Mouse (Mus musculus): Measurements from ENCODE around the gene C3. TPM values are rescaled to one million over a fixed set of nuclear protein-coding genes. Genes with fewer than 3 reads are reported as not detected.

C3 gene
- total RNA-seq, 1 experiment = 0.22 TPM

- peaks cover 15% of the 10 kb centered on the region for H3K36me3 ChIP-seq (ENCODE audit: control insufficient read depth, insufficient read depth, low read length, poor library complexity, severe bottlenecking)
- no peaks in the 10 kb centered on the region for H3K9me3 ChIP-seq (ENCODE audit: control insufficient read depth, insufficient read depth, low read depth, low read length)
- H3K9ac ChIP-seq (ENCODE audit: insufficient read depth, low read depth, low read length, poor library complexity, severe bottlenecking) = peak within 1 kb of the TSS; percentile 89
- in situ Hi-C loops (cut with MboI; ENCODE audit: low sequenced_read_pairs in 2 of 2, unreplicated experiment in 2 of 2) = no loop called here
- peak within 1 kb of the TSS; percentile 87 to 91 for H3K4me3 ChIP-seq (ENCODE audit: insufficient read depth in 1 of 2, low read depth in 1 of 2, low read length in 2 of 2, poor library complexity in 1 of 2, severe bottlenecking in 1 of 2)
- TF ChIP-seq HCFC1 (IDR thresholded peaks at IDR 0.05; ENCODE audit: borderline replicate concordance, insufficient read depth, low read length) = peak; percentile 40; the same call in 1 of the 2 replicates
- no peak for TF ChIP-seq ZNF384 (IDR thresholded peaks at IDR 0.05; ENCODE audit: low read depth, low read length)
- H3K27ac ChIP-seq (ENCODE audit: insufficient read depth, low read depth, low read length, poor library complexity, severe bottlenecking) = peak within 1 kb of the TSS; percentile 76
- peak; percentile 79 for DNase-seq (ENCODE audit: low read depth, low spot score)
- H3K4me1 ChIP-seq (ENCODE audit: control insufficient read depth in 2 of 2, insufficient read depth in 2 of 2, low read length in 2 of 2, poor library complexity in 1 of 2) = peaks cover 0 to 11% of the 10 kb centered on the region in 2 experiments; a peak in 3 of 4 replicates
Measured at GRCm38 (mm10) chr17:57249186-57250181, 21.5 kb upstream of the C3 start, which contains the start of gene Trip10. Gene Trip10 (plus strand): TSS chr17:57249455.

DNA sequence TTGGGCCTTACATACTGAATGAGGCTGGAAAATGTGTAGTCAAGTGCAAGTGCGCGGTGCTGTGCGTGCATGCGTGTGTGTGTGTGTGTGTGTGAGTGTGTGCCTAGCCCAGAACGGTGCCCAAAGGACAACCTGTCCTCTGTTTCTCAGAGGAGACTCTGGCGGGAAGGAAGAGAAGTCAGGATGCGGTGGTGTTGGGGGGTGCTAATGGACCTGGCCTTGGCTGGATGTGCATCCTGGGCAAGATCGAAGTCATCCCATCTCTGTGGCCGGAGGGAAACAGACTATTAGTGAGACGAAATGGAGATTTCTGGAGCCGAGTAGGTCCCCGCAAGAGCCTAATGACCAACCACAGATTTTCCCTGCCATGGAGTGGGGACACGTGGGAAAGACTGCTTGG lies 20.8 kb upstream of the C3 start:
- DNase-seq (ENCODE audit: low read depth, low spot score) = no peak
- H3K9ac ChIP-seq (ENCODE audit: insufficient read depth, low read depth, low read length, poor library complexity, severe bottlenecking) = peak overlapping the region; percentile 82
- TF ChIP-seq ZC3H11A (IDR thresholded peaks at IDR 0.05; ENCODE audit: borderline replicate concordance, low read depth, low read length) (no peak), CHD2 (IDR thresholded peaks at IDR 0.05; ENCODE audit: low read depth, low read length) (no peak), HCFC1 (IDR thresholded peaks at IDR 0.05; ENCODE audit: borderline replicate concordance, insufficient read depth, low read length) (no peak), ZNF384 (IDR thresholded peaks at IDR 0.05; ENCODE audit: low read depth, low read length) (no peak), MAFK (IDR thresholded peaks at IDR 0.05; ENCODE audit: insufficient read depth, low read depth, low read length) (no peak)
- in situ Hi-C loops (cut with MboI; ENCODE audit: low sequenced_read_pairs in 2 of 2, unreplicated experiment in 2 of 2) = no loop called here
- no peaks in the 10 kb centered on the region for H3K9me3 ChIP-seq (ENCODE audit: control insufficient read depth, insufficient read depth, low read depth, low read length)
- peak overlapping the region; percentile 77 to 87 for H3K4me3 ChIP-seq (ENCODE audit: insufficient read depth in 1 of 2, low read depth in 1 of 2, low read length in 2 of 2, poor library complexity in 1 of 2, severe bottlenecking in 1 of 2)
- H3K27ac ChIP-seq (ENCODE audit: insufficient read depth, low read depth, low read length, poor library complexity, severe bottlenecking) = no peak overlapping the region; the same call in 1 of the 2 replicates
- H3K36me3 ChIP-seq (ENCODE audit: control insufficient read depth, insufficient read depth, low read length, poor library complexity, severe bottlenecking) = peaks cover 12% of the 10 kb centered on the region
- H3K4me1 ChIP-seq (ENCODE audit: control insufficient read depth in 2 of 2, insufficient read depth in 2 of 2, low read length in 2 of 2, poor library complexity in 1 of 2) = peaks cover 0 to 11% of the 10 kb centered on the region in 2 experiments; a peak in 3 of 4 replicates

GRCm38 (mm10) chr17:57248201-57248699 lies 20.3 kb upstream of the C3 start, which contains the start of gene Gpr108:
Gene Gpr108 (minus strand): TSS chr17:57248446.
- H3K27ac ChIP-seq (ENCODE audit: insufficient read depth, low read depth, low read length, poor library complexity, severe bottlenecking) = peak within 1 kb of the TSS; percentile 41
- DNase-seq (ENCODE audit: low read depth, low spot score) = peak; percentile 85
- peaks cover 7% of the 10 kb centered on the region; the same call in 1 of the 2 replicates for H3K36me3 ChIP-seq (ENCODE audit: control insufficient read depth, insufficient read depth, low read length, poor library complexity, severe bottlenecking)
- H3K4me1 ChIP-seq (ENCODE audit: control insufficient read depth in 2 of 2, insufficient read depth in 2 of 2, low read length in 2 of 2, poor library complexity in 1 of 2) = peaks cover 0 to 11% of the 10 kb centered on the region in 2 experiments; a peak in 3 of 4 replicates
- in situ Hi-C loops (cut with MboI; ENCODE audit: low sequenced_read_pairs in 2 of 2, unreplicated experiment in 2 of 2) = no loop called here
- H3K4me3 ChIP-seq (ENCODE audit: insufficient read depth in 1 of 2, low read depth in 1 of 2, low read length in 2 of 2, poor library complexity in 1 of 2, severe bottlenecking in 1 of 2) = peak within 1 kb of the TSS; percentile 87 to 91
- no peaks in the 10 kb centered on the region for H3K9me3 ChIP-seq (ENCODE audit: control insufficient read depth, insufficient read depth, low read depth, low read length)
- no peak for TF ChIP-seq ZNF384 (IDR thresholded peaks at IDR 0.05; ENCODE audit: low read depth, low read length)
- no peak for TF ChIP-seq MAFK (IDR thresholded peaks at IDR 0.05; ENCODE audit: insufficient read depth, low read depth, low read length)
- no peak for TF ChIP-seq HCFC1 (IDR thresholded peaks at IDR 0.05; ENCODE audit: borderline replicate concordance, insufficient read depth, low read length)
- TF ChIP-seq ZC3H11A (IDR thresholded peaks at IDR 0.05; ENCODE audit: borderline replicate concordance, low read depth, low read length) = peak; percentile 20; the same call in 1 of the 2 replicates
- no peak for TF ChIP-seq CHD2 (IDR thresholded peaks at IDR 0.05; ENCODE audit: low read depth, low read length)
- H3K9ac ChIP-seq (ENCODE audit: insufficient read depth, low read depth, low read length, poor library complexity, severe bottlenecking) = peak within 1 kb of the TSS; percentile 89

DNA sequence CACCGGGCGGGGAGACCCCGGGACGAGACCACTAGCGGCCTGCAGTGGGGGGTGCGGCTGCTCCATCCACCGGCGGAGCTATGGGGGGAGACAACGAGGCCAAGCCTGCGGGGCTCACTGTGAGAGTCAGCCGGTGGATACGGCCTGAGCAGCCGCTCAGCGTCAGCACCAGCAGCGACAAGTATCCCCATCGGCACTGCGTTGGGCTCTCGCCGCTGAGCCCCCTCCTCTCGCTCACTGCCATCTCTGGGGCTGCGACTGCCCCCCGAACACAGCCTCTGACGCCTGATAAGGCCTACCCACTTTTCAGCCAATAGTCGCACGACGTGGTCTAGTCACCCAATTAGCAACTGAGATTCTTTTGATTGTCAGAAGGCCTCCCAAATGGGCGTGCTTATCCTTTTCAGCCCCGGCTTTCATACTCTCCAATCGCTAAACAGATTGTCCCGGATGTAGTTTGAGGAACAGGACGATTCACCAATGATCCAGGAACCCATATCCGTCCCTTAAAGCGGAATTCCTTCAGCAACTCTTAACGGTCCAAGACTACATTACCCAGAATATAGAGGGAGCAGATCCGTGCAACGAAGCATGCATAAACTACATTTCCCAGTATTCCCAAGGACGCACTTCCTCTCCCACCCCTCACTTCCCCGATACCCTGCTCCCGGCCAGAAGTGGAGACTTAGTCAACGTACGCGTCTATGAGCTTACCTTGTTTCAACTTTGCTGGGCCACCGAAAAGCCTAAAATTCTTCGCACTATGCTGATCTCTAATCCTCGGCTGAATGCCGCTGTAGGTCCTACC lies 19.7 kb upstream of the C3 start:
- DNase-seq (ENCODE audit: low read depth, low spot score) = peak; percentile 95
- Histone ChIP-seq H3K9me3 (ENCODE audit: control insufficient read depth, insufficient read depth, low read depth, low read length) (no peaks in the 10 kb centered on the region), H3K27ac (ENCODE audit: insufficient read depth, low read depth, low read length, poor library complexity, severe bottlenecking) (peak overlapping the region; percentile 41), H3K4me1 (ENCODE audit: control insufficient read depth in 2 of 2, insufficient read depth in 2 of 2, low read length in 2 of 2, poor library complexity in 1 of 2) (peaks cover 0 to 11% of the 10 kb centered on the region in 2 experiments; a peak in 3 of 4 replicates), H3K4me3 (ENCODE audit: insufficient read depth in 1 of 2, low read depth in 1 of 2, low read length in 2 of 2, poor library complexity in 1 of 2, severe bottlenecking in 1 of 2) (peak overlapping the region; percentile 77 to 87), H3K9ac (ENCODE audit: insufficient read depth, low read depth, low read length, poor library complexity, severe bottlenecking) (peak overlapping the region; percentile 87), H3K36me3 (ENCODE audit: control insufficient read depth, insufficient read depth, low read length, poor library complexity, severe bottlenecking) (peaks cover 6% of the 10 kb centered on the region; the same call in 1 of the 2 replicates)
- in situ Hi-C loops (cut with MboI; ENCODE audit: low sequenced_read_pairs in 2 of 2, unreplicated experiment in 2 of 2) = no loop called here
- TF ChIP-seq ZC3H11A (IDR thresholded peaks at IDR 0.05; ENCODE audit: borderline replicate concordance, low read depth, low read length) (no peak), CHD2 (IDR thresholded peaks at IDR 0.05; ENCODE audit: low read depth, low read length) (peak; percentile 91), HCFC1 (IDR thresholded peaks at IDR 0.05; ENCODE audit: borderline replicate concordance, insufficient read depth, low read length) (peak; percentile 98)
